Mouse (Mus musculus): ENCODE results near the gene Rex1bd.
A peak's percentile ranks its signal among the peaks of the same experiment; 100 is the strongest.

The Rex1bd gene

GRCm38 (mm10) chr8:70476333-70477268 is 30.0 kb downstream of the Rex1bd start, which contains the start of gene Klhl26:
Gene Klhl26, minus strand, starts transcription at chr8:70476968.
- peak; percentile 96 for DNase-seq (ENCODE audit: low read depth)

- no peak for DNase-seq (ENCODE audit: low read depth)
Observed at GRCm38 (mm10) chr8:70471856-70472255, 34.7 kb downstream of the Rex1bd start.

GRCm38 (mm10) chr8:70469938-70470337 is 36.6 kb downstream of the Rex1bd start:
- no peak for DNase-seq (ENCODE audit: low read depth)

GRCm38 (mm10) chr8:70469295-70469916 is 37.1 kb downstream of the Rex1bd start:
- no peak for DNase-seq (ENCODE audit: low read depth)

GRCm38 (mm10) chr8:70468733-70469132 is 37.8 kb downstream of the Rex1bd start:
- DNase-seq (ENCODE audit: low read depth) = no peak

- DNase-seq (ENCODE audit: low read depth) = no peak
Observed at GRCm38 (mm10) chr8:70467907-70468306, 38.6 kb downstream of the Rex1bd start.

GRCm38 (mm10) chr8:70467229-70467725 is 39.3 kb downstream of the Rex1bd start:
- DNase-seq (ENCODE audit: low read depth) = no peak

GRCm38 (mm10) chr8:70466771-70467170 is 39.8 kb downstream of the Rex1bd start:
- DNase-seq (ENCODE audit: low read depth) = no peak

GRCm38 (mm10) chr8:70466305-70466704 is 40.2 kb downstream of the Rex1bd start:
- DNase-seq (ENCODE audit: low read depth) = no peak

- DNase-seq (ENCODE audit: low read depth) = no peak
Observed at GRCm38 (mm10) chr8:70465701-70466100, 40.9 kb downstream of the Rex1bd start.

GRCm38 (mm10) chr8:70464162-70464561 is 42.4 kb downstream of the Rex1bd start:
- no peak for DNase-seq (ENCODE audit: low read depth)

GRCm38 (mm10) chr8:70463306-70463705 is 43.2 kb downstream of the Rex1bd start:
- DNase-seq (ENCODE audit: low read depth) = no peak

GRCm38 (mm10) chr8:70462516-70462813 is 44.1 kb downstream of the Rex1bd start:
- DNase-seq (ENCODE audit: low read depth) = no peak

GRCm38 (mm10) chr8:70461765-70462515 is 44.6 kb downstream of the Rex1bd start:
- no peak for DNase-seq (ENCODE audit: low read depth)

GRCm38 (mm10) chr8:70460606-70461005 is 45.9 kb downstream of the Rex1bd start:
- no peak for DNase-seq (ENCODE audit: low read depth)

GRCm38 (mm10) chr8:70460199-70460598 is 46.4 kb downstream of the Rex1bd start:
- no peak for DNase-seq (ENCODE audit: low read depth)

GRCm38 (mm10) chr8:70459636-70460035 is 46.9 kb downstream of the Rex1bd start:
- DNase-seq (ENCODE audit: low read depth) = no peak

GRCm38 (mm10) chr8:70458462-70458861 is 48.1 kb downstream of the Rex1bd start:
- DNase-seq (ENCODE audit: low read depth) = no peak

- no peak for DNase-seq (ENCODE audit: low read depth)
Observed at GRCm38 (mm10) chr8:70457882-70458281, 48.7 kb downstream of the Rex1bd start.

- no peak for DNase-seq (ENCODE audit: low read depth)
Observed at GRCm38 (mm10) chr8:70456996-70457395, 49.6 kb downstream of the Rex1bd start.
